Mouse (Mus musculus) gastrocnemius, postnatal 36 days (tissue): Measurements from ENCODE around the gene Sox2. TPM values are rescaled to one million over a fixed set of nuclear protein-coding genes. Genes with fewer than 3 reads are reported as not detected.

Source experiments
- DNase-seq, 2 experiments: peaks; one replicate each; pipeline ENCODE4 v3.0.0; 2022
- intact Hi-C: fragments of 180-260 bp; cut with DNase I; formaldehyde crosslinking; loops from one replicate; pipeline ENCODE4 v1.15.1; 2025
- total RNA-seq, 2 experiments: library from RNA; stranded (reverse); gene quantifications; 2 replicates each; pipeline ENCODE4 v1.2.3; 2021

The Sox2 gene
- total RNA-seq, 2 experiments from 2014 or later = not detected

DNA sequence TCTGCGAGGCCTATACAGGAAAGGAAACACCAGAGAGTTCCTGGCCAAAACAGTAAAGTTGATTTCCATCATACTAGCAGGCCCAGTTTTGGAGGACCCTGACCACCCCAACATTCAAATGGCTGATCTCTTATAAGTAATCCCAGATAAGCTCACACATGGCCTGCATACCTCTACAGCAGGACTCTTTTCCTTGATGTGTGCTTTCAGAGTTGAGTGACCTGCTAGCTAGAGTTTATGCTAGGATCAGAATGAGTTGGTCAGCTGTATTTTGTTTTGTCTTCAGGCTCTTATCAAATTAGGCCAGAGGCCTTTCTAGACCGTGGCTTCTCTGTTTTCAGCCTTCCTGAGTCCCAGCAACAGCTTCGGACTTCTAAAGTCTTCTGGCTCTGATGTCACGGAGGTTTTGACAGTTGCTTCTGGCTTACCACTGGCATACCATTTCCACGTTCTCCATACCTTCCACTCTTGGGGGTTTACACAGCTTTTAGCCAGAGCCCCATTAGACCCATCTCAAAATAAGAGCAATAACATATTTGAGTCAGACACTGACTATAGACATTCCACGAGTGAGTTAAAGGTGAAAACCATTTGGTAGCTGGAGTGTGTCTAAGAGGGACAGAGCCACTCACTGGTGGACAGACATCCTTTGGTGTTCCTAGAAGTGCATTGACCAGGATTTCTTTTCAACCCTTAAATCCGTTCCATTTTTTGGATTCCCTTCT, 8.2 kb downstream of the Sox2 start:
- DNase-seq = no peak
- intact Hi-C loops = no loop called here

DNA sequence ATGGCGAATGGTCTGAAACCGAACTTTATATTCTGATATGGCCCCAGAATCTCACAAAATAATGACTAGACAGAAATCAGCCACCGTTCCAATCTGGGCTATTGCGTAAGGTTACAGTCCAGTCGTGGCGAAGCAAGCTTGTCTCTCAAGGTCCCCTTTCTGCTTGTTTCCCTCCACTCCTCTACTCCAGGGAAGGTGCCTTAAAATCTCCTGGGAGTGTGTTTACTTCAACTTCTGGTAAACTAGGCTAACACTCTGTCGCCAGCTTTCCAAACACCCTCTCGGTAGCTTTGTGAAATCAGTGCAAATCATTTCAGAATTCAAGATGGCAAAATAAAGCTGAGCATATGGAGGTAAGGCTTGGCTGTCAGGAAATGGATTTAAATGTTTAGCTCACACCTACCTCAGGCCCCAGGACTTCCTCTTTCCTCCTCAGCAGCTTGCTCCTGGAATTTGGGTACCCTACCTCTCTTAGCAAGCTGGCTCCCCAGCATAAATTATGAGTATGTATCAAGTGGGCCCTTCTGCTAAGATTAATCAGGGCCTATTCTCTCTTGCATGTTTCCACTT, 8.8 kb downstream of the Sox2 start:
- intact Hi-C loops = no loop called here
- DNase-seq = no peak

GRCm38 (mm10) chr3:34659861-34660260, 9.7 kb downstream of the Sox2 start:
- no peak for DNase-seq
- intact Hi-C loops = no loop called here

DNA sequence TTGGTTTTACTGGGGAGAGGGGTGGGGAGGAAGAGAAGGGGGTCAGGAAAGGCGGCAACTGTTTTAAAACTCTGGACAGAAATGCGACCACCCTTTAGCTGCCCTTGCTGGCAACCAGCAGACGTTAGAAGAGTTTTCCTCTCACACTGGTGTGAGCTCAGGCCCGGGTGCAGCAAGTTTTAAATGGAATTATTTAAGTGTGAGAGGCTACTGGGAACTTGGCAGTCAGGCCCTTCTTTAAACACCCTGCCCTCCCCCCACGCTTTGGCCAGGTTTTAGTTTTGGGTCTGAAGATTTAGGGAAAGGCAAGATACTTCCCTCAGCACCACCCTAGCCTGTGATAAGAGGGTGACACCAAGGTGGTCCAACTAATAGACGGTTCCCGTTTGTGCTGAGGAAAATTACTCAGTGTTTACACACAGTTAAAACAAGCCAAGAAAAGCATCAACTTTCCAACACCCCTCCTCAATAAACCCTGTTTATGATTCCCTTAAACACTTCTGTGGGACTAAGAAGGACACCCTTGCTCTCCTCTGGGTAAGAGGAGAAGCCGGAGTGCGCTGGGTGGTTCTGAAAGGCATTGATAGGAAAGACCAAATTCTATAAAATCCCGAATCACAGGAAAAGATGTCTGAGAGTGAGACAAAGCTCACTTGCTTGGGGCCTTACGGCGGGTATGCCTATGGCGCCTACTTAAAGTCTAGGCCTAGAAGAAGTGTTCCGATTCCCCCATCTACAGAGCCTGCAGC, 10.5 kb downstream of the Sox2 start:
- DNase-seq = no peak
- intact Hi-C loops = no loop called here

- no peak for DNase-seq
- intact Hi-C loops = no loop called here
These were observed 11.3 kb downstream of the Sox2 start for GRCm38 (mm10) chr3:34661341-34662007.

DNA sequence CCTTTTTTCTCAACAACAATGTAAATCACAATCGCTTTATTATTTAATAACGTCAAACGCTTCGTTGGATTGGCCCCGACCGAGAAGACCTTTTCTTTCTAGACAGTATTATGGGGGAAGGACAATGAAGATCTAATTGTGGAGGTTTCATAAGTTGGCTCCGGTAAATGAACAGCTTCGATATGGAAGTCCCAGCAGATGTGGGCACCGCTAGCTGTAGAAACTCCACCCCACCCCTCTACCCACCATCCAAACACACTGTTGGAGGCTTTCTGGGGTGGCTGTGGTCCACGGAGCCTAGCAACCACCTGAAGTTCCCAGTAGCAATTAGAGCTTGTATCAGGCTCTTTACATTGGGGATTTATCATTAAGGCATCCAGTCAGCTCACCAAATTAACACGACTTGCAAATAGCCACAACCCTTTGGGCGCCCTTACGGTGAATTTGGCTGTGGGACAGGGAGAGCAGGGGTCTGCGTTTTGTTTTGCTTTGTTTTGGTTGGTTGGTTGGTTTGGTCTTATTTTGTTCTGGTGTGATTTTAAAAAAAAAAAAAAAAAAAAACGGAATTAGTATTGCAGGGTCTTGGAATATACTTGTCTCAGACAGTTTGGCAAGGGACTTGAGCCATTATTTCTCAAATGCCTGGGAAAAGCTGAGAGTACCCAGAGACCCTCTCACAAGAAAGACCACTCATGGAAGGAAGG, 12.0 kb downstream of the Sox2 start:
- no peak for DNase-seq
- intact Hi-C loops = no loop called here

DNA sequence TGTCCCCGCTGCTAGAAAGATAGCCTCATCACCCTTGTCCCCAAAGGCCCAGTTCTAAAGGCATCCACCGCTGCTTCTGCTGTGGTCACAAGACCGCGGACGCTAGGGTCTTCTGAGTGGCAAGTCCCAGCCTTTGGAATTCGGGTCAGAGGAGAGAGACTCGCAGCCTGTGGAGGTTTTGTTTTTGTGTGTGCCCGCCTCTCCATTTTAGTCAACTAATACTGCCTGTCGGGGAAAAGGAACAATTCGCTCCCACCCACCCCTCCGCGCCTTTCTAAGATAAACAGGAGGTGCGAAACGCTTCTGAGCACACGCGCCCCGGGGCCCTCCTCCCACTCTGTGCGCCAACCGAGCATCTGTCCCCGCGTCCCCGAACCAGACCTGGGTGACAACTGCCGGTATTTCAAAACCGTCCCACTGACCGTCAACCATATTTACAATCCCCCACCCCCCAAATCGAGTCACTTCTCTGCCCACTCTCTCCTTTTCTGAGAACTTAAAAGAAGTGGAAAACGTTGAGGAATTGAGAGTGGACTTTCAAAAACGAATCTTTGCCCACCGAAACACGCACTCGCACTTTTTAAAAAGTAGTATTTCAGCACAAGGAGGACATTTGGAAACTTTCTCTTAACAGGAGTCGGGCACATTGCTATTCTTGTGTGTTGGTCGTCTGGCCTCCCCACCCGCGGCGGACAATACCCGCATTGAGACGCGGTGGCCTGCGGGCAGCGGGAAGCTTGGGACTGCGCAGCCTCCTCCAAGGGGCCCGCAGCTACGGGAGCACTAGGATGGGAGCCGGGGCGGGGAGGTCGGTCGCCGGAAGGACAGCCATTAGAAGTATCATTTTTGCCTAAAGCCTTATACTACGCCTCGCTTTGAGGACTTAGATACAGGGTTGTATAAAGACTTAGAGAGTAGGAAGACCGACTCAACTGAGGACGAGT, 12.8 kb downstream of the Sox2 start:
- intact Hi-C loops = no loop called here
- no peak for DNase-seq

GRCm38 (mm10) chr3:34663701-34664635, 13.8 kb downstream of the Sox2 start:
- DNase-seq = no peak
- intact Hi-C loops = no loop called here

DNA sequence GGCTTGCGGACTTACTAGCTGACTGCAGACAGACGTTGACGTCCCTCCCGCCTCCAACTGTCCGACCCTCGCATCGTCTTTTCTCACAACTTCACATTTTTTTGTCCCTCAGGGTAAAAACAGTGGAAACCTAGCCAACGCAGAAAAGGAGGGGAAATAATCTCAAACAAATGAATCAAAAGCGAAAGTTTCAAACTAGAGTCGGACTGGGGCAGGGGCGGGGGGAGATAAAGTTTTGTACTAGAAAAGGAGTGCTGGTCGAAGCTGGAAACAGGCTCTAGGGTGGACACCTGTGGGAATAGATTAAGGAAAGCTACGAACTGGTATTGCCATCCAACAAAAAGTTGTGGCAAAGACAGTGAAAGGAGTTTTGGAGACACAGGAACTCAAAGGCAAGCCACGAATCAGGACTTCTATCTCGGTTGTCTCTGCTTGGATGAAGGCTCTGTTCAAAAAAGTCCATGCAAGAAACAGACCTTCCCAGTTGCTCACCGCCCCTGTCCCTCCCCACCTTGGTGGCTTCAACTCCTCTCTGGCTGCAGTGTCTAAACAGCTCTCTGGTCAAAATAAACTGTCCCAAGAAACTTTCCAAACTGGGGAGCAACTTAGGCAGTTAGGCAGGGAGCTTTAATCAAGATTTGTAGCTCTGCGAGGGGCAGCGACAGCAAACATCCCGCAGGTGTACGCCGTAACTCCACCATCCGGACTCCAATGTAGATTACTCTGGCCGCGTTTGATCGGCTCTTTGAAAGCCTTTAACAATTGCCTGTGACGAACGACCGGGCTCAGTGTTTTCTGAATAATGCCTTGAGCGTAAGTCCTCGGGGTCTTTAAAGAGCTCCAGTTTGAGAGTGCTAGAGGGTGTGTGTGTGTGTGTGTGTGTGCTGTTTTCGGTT, 14.7 kb downstream of the Sox2 start:
- DNase-seq = no peak
- intact Hi-C loops = no loop called here

DNA sequence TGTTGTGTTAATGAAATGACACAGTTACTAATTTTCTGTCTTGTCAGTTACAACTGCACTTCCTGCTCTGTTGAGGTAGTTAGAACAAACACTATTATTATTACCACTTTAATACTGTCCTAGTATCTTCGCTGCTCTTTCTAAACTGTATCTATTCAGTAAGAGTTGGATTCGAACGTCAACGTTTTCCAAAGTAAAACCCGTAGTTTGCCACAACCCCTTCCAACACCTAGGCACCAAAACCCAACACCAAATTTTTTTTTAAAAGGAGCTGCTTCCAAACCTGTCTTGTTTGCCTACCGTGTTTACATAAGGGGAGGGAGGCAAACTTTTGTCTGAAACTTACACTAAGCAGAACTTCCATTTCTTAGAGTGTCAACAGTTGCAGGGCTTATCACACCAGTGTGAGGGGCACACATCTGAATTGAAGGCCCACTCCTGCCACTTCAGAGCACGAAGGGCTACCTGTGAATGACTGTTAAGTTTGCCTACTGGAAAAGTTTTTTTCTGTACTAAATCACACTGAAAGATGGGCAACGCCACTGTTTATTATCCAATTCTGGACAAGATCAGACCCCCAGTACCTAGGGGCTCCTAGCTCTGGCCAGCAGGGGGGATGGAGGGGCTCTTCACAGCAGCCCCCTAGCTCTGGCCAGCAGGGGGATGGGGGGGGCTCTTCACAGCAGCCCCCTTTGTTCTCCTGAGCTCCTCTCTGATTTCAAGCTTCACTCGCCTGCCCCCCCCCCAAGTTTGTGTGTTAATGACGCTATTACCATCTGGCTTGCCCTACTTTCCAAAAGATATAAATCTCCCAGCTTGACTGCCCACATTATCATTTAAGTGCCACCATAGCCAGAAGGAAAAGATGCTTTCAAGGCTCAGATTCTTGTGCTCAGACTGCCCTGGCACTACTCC, 15.8 kb downstream of the Sox2 start:
- no peak for DNase-seq
- intact Hi-C loops = no loop called here

DNA sequence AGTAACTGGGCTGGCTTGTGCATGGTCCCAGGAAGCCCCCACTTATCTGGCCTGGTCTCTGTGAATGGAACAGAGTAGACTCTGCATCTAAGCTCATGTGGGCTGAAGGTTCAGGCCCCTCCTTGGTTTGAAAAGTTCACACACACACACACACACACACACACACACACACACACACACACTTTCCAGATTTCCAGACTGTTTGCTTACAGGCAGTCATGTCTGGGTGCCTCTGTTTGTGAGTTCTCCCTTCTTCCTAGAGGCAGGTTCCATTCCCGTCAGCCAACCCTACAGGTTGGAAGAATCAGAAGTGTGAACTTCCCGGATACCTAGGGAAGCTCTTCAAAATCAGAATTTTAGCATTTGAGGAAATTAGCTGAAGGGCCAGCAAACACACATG, 17.0 kb downstream of the Sox2 start:
- no peak for DNase-seq
- intact Hi-C loops = no loop called here

GRCm38 (mm10) chr3:34667881-34668817, 17.9 kb downstream of the Sox2 start:
- DNase-seq = no peak
- intact Hi-C loops = no loop called here

DNA sequence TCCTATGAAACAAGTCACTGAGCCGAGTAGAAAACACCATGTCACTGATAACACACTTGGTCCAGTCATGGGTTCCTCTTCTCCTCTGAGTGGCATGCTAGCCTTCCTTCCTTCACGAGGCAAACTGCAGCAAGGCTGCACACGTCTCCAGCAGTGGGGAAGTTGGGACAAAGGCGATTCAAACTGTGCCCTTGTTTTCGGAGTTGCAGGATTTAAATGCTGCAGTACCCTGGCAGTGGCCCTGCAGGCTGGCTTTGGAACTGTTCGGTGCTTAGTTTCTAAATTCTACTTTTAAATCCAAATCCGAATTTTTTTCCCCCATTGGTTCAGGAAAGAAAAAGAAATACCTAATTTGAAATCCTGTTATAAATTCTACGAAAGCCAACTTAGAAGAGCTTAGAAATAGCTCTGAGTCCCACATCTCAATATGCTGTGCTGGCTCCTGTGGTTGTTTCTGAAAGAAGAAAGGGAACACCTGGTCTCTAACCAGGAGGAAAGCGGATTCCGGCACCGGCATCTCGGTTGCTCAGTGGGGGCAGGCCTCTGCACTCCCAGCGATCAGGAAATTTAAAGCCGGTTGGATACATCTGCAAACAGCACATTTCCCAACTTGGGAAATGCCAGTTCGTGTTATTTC, 20.9 kb downstream of the Sox2 start:
- intact Hi-C loops = no loop called here
- DNase-seq = no peak

GRCm38 (mm10) chr3:34678840-34679239, 28.6 kb downstream of the Sox2 start:
- intact Hi-C loops = no loop called here
- DNase-seq = no peak

GRCm38 (mm10) chr3:34679439-34679838, 29.2 kb downstream of the Sox2 start:
- intact Hi-C loops = no loop called here
- no peak for DNase-seq
